Mouse (Mus musculus) liver, embryonic 11.5 days (tissue): ENCODE measurements at regions not wholly inside any gene's neighbourhood (a gene's known extent, or its start where the extent isn't known, plus 50 kb on each side); places are given as distances from the start of the nearest gene placed in this dataset.

Experiments used
- ATAC-seq: fragments of 200-750 bp; cut with Nextera tagmentation; replicated peaks from 2 replicates; pipeline ENCODE4 v1.8.0; 2017; ENCODE audit warnings: moderate number of reproducible peaks, mild to moderate bottlenecking, moderate TSS enrichment, moderate library complexity; ENCODE audit not compliant: low FRiP score
- DNase-seq: peaks from one replicate; pipeline ENCODE4 v3.0.0-alpha.2; 2017; ENCODE audit warnings: low spot score
- H3K27ac ChIP-seq: fragments of 300-500 bp; sonication (generic); 2 replicates; pipeline ENCODE4 v1.5.1; 2014; ENCODE audit warnings: mild to moderate bottlenecking, low read depth, low read length, control low read depth
- H3K27me3 ChIP-seq: fragments of 300-500 bp; sonication (generic); replicated peaks from 2 replicates; pipeline ENCODE4 v1.6.1; 2014; ENCODE audit warnings: low read length, mixed read lengths; ENCODE audit not compliant: control insufficient read depth, insufficient read depth
- H3K36me3 ChIP-seq: fragments of 300-500 bp; sonication (generic); 2 replicates; pipeline ENCODE4 v1.6.1; 2014; ENCODE audit warnings: mild to moderate bottlenecking, low read length, moderate library complexity, mixed read lengths; ENCODE audit not compliant: control insufficient read depth, insufficient read depth
- H3K4me1 ChIP-seq: fragments of 300-500 bp; sonication (generic); replicated peaks from 2 replicates; pipeline ENCODE4 v1.6.1; 2014; ENCODE audit warnings: low read length, mixed read lengths; ENCODE audit not compliant: control insufficient read depth, insufficient read depth
- H3K4me2 ChIP-seq: fragments of 300-500 bp; sonication (generic); 2 replicates; pipeline ENCODE4 v1.6.1; 2014; ENCODE audit warnings: mild to moderate bottlenecking, control low read depth, moderate library complexity
- H3K4me3 ChIP-seq: fragments of 300-500 bp; sonication (generic); 2 replicates; pipeline ENCODE4 v1.5.1; 2014; ENCODE audit warnings: low read depth, low read length, control low read depth
- H3K9ac ChIP-seq: fragments of 300-500 bp; sonication (generic); 2 replicates; pipeline ENCODE4 v1.6.1; 2014; ENCODE audit warnings: low read depth, low read length, control low read depth
- H3K9me3 ChIP-seq: fragments of 300-500 bp; sonication (generic); 2 replicates; pipeline ENCODE4 v1.6.1; 2016; ENCODE audit warnings: low read length, inconsistent platforms, mixed read lengths; ENCODE audit not compliant: control insufficient read depth
- WGBS: fragments of 180-500 bp; shearing (Covaris S2); extraction: QIAGEN DNeasy Blood & Tissue Kit; methylation state at CpG from one replicate; pipeline ENCODE4 v1.1.7; 2014; 5-methylcytosine and 5-hydroxymethylcytosine counted together

DNA sequence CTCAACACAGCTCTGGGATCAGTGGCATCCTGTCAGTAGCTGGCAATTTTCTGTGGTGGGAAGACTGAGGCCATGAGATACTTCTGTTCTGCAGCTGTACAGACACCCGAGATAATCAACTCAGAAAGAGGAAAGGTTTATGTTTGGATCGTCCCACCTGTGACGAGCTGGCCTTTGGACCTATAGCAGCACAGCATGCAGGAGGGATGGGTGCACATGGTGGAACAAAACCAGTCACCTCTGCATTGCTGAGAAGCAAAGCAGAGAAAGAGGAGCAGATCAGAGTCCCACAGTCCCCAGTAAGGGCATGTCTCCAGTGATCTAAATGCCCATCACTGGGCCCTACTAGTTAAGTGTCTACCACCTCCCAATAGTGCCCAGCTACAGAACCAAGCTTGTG lies 76.9 kb upstream of the Galnt15 start:
- H3K4me2 ChIP-seq = no peak overlapping the region

GRCm38 (mm10) chr14:31953783-31954182 lies 75.0 kb upstream of the Galnt15 start:
- Histone ChIP-seq H3K36me3 (no peaks in the 10 kb centered on the region), H3K27me3 (no peaks in the 10 kb centered on the region; the same call in 1 of the 2 replicates), H3K9ac (no peak overlapping the region), H3K4me1 (no peaks in the 10 kb centered on the region), H3K4me2 (no peak overlapping the region), H3K27ac (no peak overlapping the region), H3K9me3 (no peaks in the 10 kb centered on the region), H3K4me3 (no peak overlapping the region)
- 78% methylated on average over 4 of the region's 4 CpGs for WGBS
- DNase-seq (no peak), ATAC-seq (no peak)

More for the DNA sequence above, 76.9 kb upstream of the Galnt15 start:
- no peak for DNase-seq
- H3K27me3 ChIP-seq = no peaks in the 10 kb centered on the region
- no peaks in the 10 kb centered on the region for H3K4me1 ChIP-seq
- H3K4me3 ChIP-seq = no peak overlapping the region
- H3K27ac ChIP-seq = no peak overlapping the region
- ATAC-seq = no peak
- no peak overlapping the region for H3K9ac ChIP-seq
- no peaks in the 10 kb centered on the region for H3K36me3 ChIP-seq
- 67% methylated on average over 3 of the region's 3 CpGs for WGBS
- H3K9me3 ChIP-seq = no peaks in the 10 kb centered on the region

DNA sequence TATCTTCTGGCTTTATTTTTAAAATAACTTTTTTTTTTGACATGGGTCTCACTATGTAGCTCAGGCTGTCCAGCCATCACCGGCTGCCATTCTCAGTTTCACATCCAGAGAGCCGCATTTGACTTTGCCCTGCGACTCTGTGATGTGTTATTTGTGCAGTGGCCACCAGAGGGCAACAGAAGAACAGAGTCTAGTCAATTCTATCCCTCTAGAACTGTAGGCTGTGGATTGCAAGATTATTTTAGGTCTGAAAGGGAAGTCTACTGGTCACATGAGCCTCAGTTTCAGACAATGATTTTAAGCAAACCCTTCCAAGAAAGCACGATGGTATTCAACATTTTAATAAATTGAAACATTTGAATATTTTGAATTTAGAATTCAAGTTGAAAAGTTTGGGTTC lies 73.8 kb upstream of the Galnt15 start:
- WGBS = 5% methylated on average over 4 of the region's 4 CpGs
- ATAC-seq = peak; percentile 47; the same call in 1 of the 2 replicates

GRCm38 (mm10) chr14:31957211-31957638 lies 71.6 kb upstream of the Galnt15 start:
- Histone ChIP-seq H3K9me3 (no peaks in the 10 kb centered on the region), H3K4me1 (no peaks in the 10 kb centered on the region), H3K27me3 (no peaks in the 10 kb centered on the region; the same call in 1 of the 2 replicates), H3K27ac (no peak overlapping the region), H3K36me3 (no peaks in the 10 kb centered on the region), H3K9ac (no peak overlapping the region), H3K4me2 (no peak overlapping the region), H3K4me3 (no peak overlapping the region)
- ATAC-seq = no peak
- no peak for DNase-seq
- WGBS = 81% methylated on average over 10 of the region's 10 CpGs

More for the DNA sequence above, 73.8 kb upstream of the Galnt15 start:
- peak; percentile 55 for DNase-seq
- no peak overlapping the region for H3K9ac ChIP-seq
- H3K4me1 ChIP-seq = no peaks in the 10 kb centered on the region
- no peaks in the 10 kb centered on the region for H3K36me3 ChIP-seq
- no peak overlapping the region for H3K27ac ChIP-seq
- H3K4me3 ChIP-seq = no peak overlapping the region
- no peak overlapping the region for H3K4me2 ChIP-seq
- H3K9me3 ChIP-seq = no peaks in the 10 kb centered on the region
- H3K27me3 ChIP-seq = no peaks in the 10 kb centered on the region; the same call in 1 of the 2 replicates

- WGBS = 78% methylated on average over 9 of the region's 9 CpGs
- ATAC-seq = 0 out of 2 replicates have a peak, but pooled peaks have one; percentile 47
- H3K27me3 ChIP-seq = no peaks in the 10 kb centered on the region; the same call in 1 of the 2 replicates
- no peak overlapping the region for H3K27ac ChIP-seq
- DNase-seq = no peak
- H3K4me3 ChIP-seq = no peak overlapping the region
- H3K4me1 ChIP-seq = peaks cover 4% of the 10 kb centered on the region; the same call in 1 of the 2 replicates
- no peaks in the 10 kb centered on the region for H3K9me3 ChIP-seq
- H3K9ac ChIP-seq = no peak overlapping the region
- H3K4me2 ChIP-seq = no peak overlapping the region
- H3K36me3 ChIP-seq = no peaks in the 10 kb centered on the region
Measured at GRCm38 (mm10) chr14:31960201-31960854, 68.5 kb upstream of the Galnt15 start.

GRCm38 (mm10) chr14:31961442-31961841 lies 67.3 kb upstream of the Galnt15 start:
- H3K36me3 ChIP-seq = no peaks in the 10 kb centered on the region
- H3K4me2 ChIP-seq = no peak overlapping the region
- H3K4me3 ChIP-seq = no peak overlapping the region
- H3K4me1 ChIP-seq = peaks cover 4% of the 10 kb centered on the region; the same call in 1 of the 2 replicates
- no peak overlapping the region for H3K27ac ChIP-seq
- H3K27me3 ChIP-seq = no peaks in the 10 kb centered on the region; the same call in 1 of the 2 replicates
- no peak for DNase-seq
- WGBS = 89% methylated on average over 5 of the region's 5 CpGs
- H3K9ac ChIP-seq = no peak overlapping the region
- no peaks in the 10 kb centered on the region for H3K9me3 ChIP-seq
- ATAC-seq = no peak

- Histone ChIP-seq H3K36me3 (no peaks in the 10 kb centered on the region), H3K27ac (no peak overlapping the region), H3K4me3 (no peak overlapping the region), H3K4me2 (no peak overlapping the region), H3K27me3 (no peaks in the 10 kb centered on the region; the same call in 1 of the 2 replicates), H3K9me3 (no peaks in the 10 kb centered on the region), H3K9ac (no peak overlapping the region), H3K4me1 (peaks cover 4% of the 10 kb centered on the region; the same call in 1 of the 2 replicates)
- 42% methylated on average over 12 of the region's 12 CpGs for WGBS
- no peak for ATAC-seq
- DNase-seq = no peak
Measured at GRCm38 (mm10) chr14:31963131-31963911, 65.5 kb upstream of the Galnt15 start.

- Histone ChIP-seq H3K4me2 (no peak overlapping the region), H3K9ac (no peak overlapping the region), H3K4me3 (no peak overlapping the region), H3K9me3 (no peaks in the 10 kb centered on the region), H3K27ac (no peak overlapping the region), H3K4me1 (peaks cover 4% of the 10 kb centered on the region; the same call in 1 of the 2 replicates), H3K27me3 (no peaks in the 10 kb centered on the region; the same call in 1 of the 2 replicates), H3K36me3 (no peaks in the 10 kb centered on the region)
- WGBS = 49% methylated on average over 2 of the region's 2 CpGs
- no peak for ATAC-seq
- no peak for DNase-seq
Measured at GRCm38 (mm10) chr14:31964076-31964475, 64.7 kb upstream of the Galnt15 start.
